Mouse (Mus musculus): ENCODE measurements around the gene 2900026A02Rik. TPM values are rescaled to one million over a fixed set of nuclear protein-coding genes. Genes with fewer than 3 reads are reported as not detected.

Gene 2900026A02Rik
- polyA plus RNA-seq, 1 experiment from 2014 or later, result 4.5 TPM

Other genes starting within 250 kb of the 2900026A02Rik start
- gene Grk3, start 205.4 kb downstream of the 2900026A02Rik start, polyA plus RNA-seq (2016; fragmentation: Nextera tagmentation; extraction: Ambion mirVana), result 8.0 and 9.4 TPM in 2 replicates
- gene Crybb2, start 151.1 kb downstream of the 2900026A02Rik start, polyA plus RNA-seq (2016; fragmentation: Nextera tagmentation; extraction: Ambion mirVana), result not detected in 2 replicates
- 0.95 and 1.1 TPM in 2 replicates for gene Crybb3, start 139.7 kb downstream of the 2900026A02Rik start, polyA plus RNA-seq (2016; fragmentation: Nextera tagmentation; extraction: Ambion mirVana)
- 0.20 and 0.28 TPM in 2 replicates for gene Tmem211, start 5.7 kb upstream of the 2900026A02Rik start, polyA plus RNA-seq (2016; fragmentation: Nextera tagmentation; extraction: Ambion mirVana)
- gene Sgsm1, start 89.5 kb upstream of the 2900026A02Rik start, polyA plus RNA-seq (2016; fragmentation: Nextera tagmentation; extraction: Ambion mirVana), result 14.3 and 14.8 TPM in 2 replicates
- not detected in 2 replicates for gene Aym1, start 136.1 kb upstream of the 2900026A02Rik start, polyA plus RNA-seq (2016; fragmentation: Nextera tagmentation; extraction: Ambion mirVana)

Data from forebrain, embryonic 12.5 days (tissue).